Mouse (Mus musculus): Measurements from ENCODE around the gene Dnal1.

DNA sequence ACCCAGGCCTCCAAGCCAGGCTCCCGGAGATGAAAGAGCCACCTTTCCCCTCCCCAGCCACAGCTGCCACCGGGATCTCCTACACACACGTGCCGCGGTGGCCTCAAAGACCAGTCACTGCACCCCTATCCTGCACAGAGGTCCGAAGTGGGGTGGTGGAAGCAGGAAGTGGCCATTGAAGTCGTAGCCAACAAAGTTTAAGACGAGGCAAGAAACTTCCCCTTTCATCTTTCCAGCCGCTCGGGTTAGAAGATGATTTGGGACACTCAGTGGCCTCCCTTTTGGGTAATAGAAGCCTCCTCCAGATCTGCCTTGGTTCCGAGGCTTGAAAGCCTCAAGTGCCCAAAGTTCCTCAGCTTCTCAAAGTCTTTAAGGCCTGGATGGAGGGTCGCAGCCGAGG lies 78.1 kb downstream of the Dnal1 start:
- TF ChIP-seq CTCF (IDR thresholded peaks at IDR 0.05; ENCODE audit: low read depth, low read length) (no peak), EP300 (IDR thresholded peaks at IDR 0.05; ENCODE audit: insufficient read depth, low read depth, low read length) (no peak), POLR2A (IDR thresholded peaks at IDR 0.05; ENCODE audit: insufficient read depth, low read length) (no peak)

Measured in ES-Bruce4 (cell line).